Mouse (Mus musculus): Measurements from ENCODE around the gene Ltv1.

GRCm38 (mm10) chr10:13170739-13171448 lies 22.1 kb downstream of the Ltv1 start:
- TF ChIP-seq CTCF (IDR thresholded peaks at IDR 0.05; ENCODE audit: low read depth, low read length) (no peak), POLR2A (IDR thresholded peaks at IDR 0.05; ENCODE audit: borderline replicate concordance, low read depth, low read length) (no peak)
